Mouse (Mus musculus) left cerebral cortex, postnatal 14 days (tissue): Measurements from ENCODE around the gene Vamp3. TPM values are rescaled to one million over a fixed set of nuclear protein-coding genes. Genes with fewer than 3 reads are reported as not detected.
A peak's percentile ranks its signal among the peaks of the same experiment; 100 is the strongest.
"Not testable (repeated sequence)": the region's sequence is repeated elsewhere in the genome, so short reads cannot be mapped to it uniquely, and the experiment has no call there.

Experiments
- DNase-seq, 2 experiments: peaks; one replicate each; pipeline ENCODE4 v3.0.0; 2021 to 2022; ENCODE audit warnings: low spot score in 2 of 2, mixed read lengths in 1 of 2
- intact Hi-C: fragments of 180-260 bp; cut with DNase I; formaldehyde crosslinking; loops from one replicate; pipeline ENCODE4 v1.15.1; 2025
- total RNA-seq, 2 experiments: library from RNA; stranded (reverse); gene quantifications; 2 replicates each; pipeline ENCODE4 v1.2.3; 2021

Vamp3 gene
- total RNA-seq, 2 experiments from 2014 or later = 31.7 to 33.6 TPM

GRCm38 (mm10) chr4:151058634-151059033 lies 871 bp upstream of the Vamp3 start:
- DNase-seq = no peak
- intact Hi-C loops = no loop called here

GRCm38 (mm10) chr4:151051162-151051561 lies 6.6 kb downstream of the Vamp3 start:
- intact Hi-C loops = no loop called here
- DNase-seq = no peak

- DNase-seq = no peak
- intact Hi-C loops = no loop called here
Observed at GRCm38 (mm10) chr4:151046524-151046923, 11.2 kb downstream of the Vamp3 start.

- intact Hi-C loops = no loop called here
- peak; percentile 43 to 77 for DNase-seq
Observed at GRCm38 (mm10) chr4:151044944-151045570, 12.7 kb downstream of the Vamp3 start.

- DNase-seq = peak; percentile 98
- intact Hi-C loops = no loop called here
Observed at GRCm38 (mm10) chr4:151044037-151044943, 13.5 kb downstream of the Vamp3 start, which contains the start of gene Per3. TSS of gene Per3 (minus strand) at chr4:151044665.

- no peak for DNase-seq
- intact Hi-C loops = no loop called here
Observed at GRCm38 (mm10) chr4:151043281-151043680, 14.5 kb downstream of the Vamp3 start.

GRCm38 (mm10) chr4:151041506-151041905 lies 16.3 kb downstream of the Vamp3 start:
- intact Hi-C loops = no loop called here
- DNase-seq = peak; percentile 48 to 68

- intact Hi-C loops = no loop called here
- no peak for DNase-seq
Observed at GRCm38 (mm10) chr4:151037800-151038199, 20.0 kb downstream of the Vamp3 start.

- no peak for DNase-seq
- intact Hi-C loops = no loop called here
Observed at GRCm38 (mm10) chr4:151036521-151036920, 21.2 kb downstream of the Vamp3 start.

GRCm38 (mm10) chr4:151027001-151027400 lies 30.8 kb downstream of the Vamp3 start:
- DNase-seq = peak in 1 of 2 experiments; percentile 36
- intact Hi-C loops = no loop called here

- no peak for DNase-seq
- intact Hi-C loops = no loop called here
Observed at GRCm38 (mm10) chr4:151024152-151024551, 33.6 kb downstream of the Vamp3 start.

- intact Hi-C loops = not testable (repeated sequence)
Observed at GRCm38 (mm10) chr4:151017356-151017755, 40.4 kb downstream of the Vamp3 start.

GRCm38 (mm10) chr4:151015946-151016345 lies 41.8 kb downstream of the Vamp3 start:
- intact Hi-C loops = no loop called here
- DNase-seq = no peak

More at GRCm38 (mm10) chr4:151017356-151017755, 40.4 kb downstream of the Vamp3 start:
- DNase-seq = not testable (repeated sequence)

GRCm38 (mm10) chr4:151010316-151010715 lies 47.4 kb downstream of the Vamp3 start:
- intact Hi-C loops = no loop called here

GRCm38 (mm10) chr4:151006945-151007344 lies 50.8 kb downstream of the Vamp3 start:
- intact Hi-C loops = no loop called here
- DNase-seq = peak; percentile 51 to 56

More at GRCm38 (mm10) chr4:151010316-151010715, 47.4 kb downstream of the Vamp3 start:
- DNase-seq = no peak

GRCm38 (mm10) chr4:151005656-151006318 lies 52.0 kb downstream of the Vamp3 start:
- intact Hi-C loops = no loop called here
- DNase-seq = no peak

GRCm38 (mm10) chr4:151001397-151001796 lies 56.4 kb downstream of the Vamp3 start:
- no peak for DNase-seq

GRCm38 (mm10) chr4:150998626-150999025 lies 59.1 kb downstream of the Vamp3 start:
- intact Hi-C loops = no loop called here
- no peak for DNase-seq

More at GRCm38 (mm10) chr4:151001397-151001796, 56.4 kb downstream of the Vamp3 start:
- intact Hi-C loops = no loop called here
